Mouse (Mus musculus) embryonic fibroblast, embryonic 13.5 days (primary cell): ENCODE results near the gene Picalm.

ENCODE experiments used
- CTCF ChIP-seq: IDR thresholded peaks from 2 replicates; pipeline ENCODE4 v1.5.1; 2011; ENCODE audit warnings: mild to moderate bottlenecking, control low read depth, low read length, moderate library complexity, borderline replicate concordance; ENCODE audit not compliant: insufficient read depth
- POLR2A ChIP-seq: IDR thresholded peaks from 2 replicates; pipeline ENCODE4 v1.6.1; 2011; ENCODE audit warnings: low read depth, mild to moderate bottlenecking, control low read depth, low read length, moderate library complexity

DNA sequence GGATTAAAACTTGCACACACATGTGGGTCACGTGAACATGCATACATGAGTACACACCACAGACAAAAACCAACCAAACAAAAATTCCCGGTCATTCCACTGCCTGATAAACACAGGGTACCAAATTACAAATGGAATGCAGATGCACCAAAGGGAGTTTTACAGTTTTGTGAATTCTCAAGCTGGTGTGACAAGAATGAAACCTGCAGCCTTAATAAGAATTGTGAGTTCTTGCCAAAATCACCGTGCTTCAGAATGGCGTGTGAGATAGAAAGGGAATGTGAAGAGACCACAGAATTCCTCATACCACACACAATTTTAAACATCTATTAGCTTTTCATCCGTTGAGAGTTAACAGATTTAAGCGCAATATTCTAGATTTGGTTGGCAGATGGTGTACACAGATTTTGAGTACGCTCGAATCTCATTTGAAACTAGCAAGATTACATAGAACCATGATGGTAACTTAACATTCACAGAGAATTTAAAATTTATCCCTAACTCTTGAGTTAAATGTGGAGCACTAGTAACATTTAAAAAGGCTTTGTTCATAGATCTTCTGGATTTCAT, 1.3 kb upstream of the Picalm start:
- TF ChIP-seq POLR2A (no peak), CTCF (no peak)
